Mouse (Mus musculus) ES-E14 (cell line): Measurements from ENCODE around the gene Pmvk. TPM values are rescaled to one million over a fixed set of nuclear protein-coding genes. Genes with fewer than 3 reads are reported as not detected.

Source experiments
- DNase-seq: peaks from one replicate; pipeline ENCODE4 v3.0.0-alpha.2; 2013; ENCODE audit warnings: low read depth, low spot score
- H3K27ac ChIP-seq: 2 replicates; pipeline ENCODE4 v1.5.1; 2012; ENCODE audit warnings: low read depth, mild to moderate bottlenecking, low read length, moderate library complexity, mixed read lengths; ENCODE audit not compliant: poor library complexity, insufficient read depth, severe bottlenecking
- H3K36me3 ChIP-seq: 2 replicates; pipeline ENCODE4 v1.6.1; 2012; ENCODE audit warnings: mild to moderate bottlenecking, low read length, moderate library complexity, mixed read lengths; ENCODE audit not compliant: control insufficient read depth, poor library complexity, insufficient read depth, severe bottlenecking
- H3K4me1 ChIP-seq, 2 experiments: fragments of 150-350 bp in 1 of 2; sonication (generic) in 1 of 2; 2 replicates each; pipeline ENCODE4 v1.6.1; 2012; ENCODE audit warnings: low read length in 2 of 2, mild to moderate bottlenecking in 1 of 2, mixed read lengths in 1 of 2; ENCODE audit not compliant: control insufficient read depth in 2 of 2, insufficient read depth in 2 of 2, poor library complexity in 1 of 2
- H3K4me3 ChIP-seq, 2 experiments: fragments of 150-350 bp in 1 of 2; sonication (generic) in 1 of 2; 2 replicates each; pipeline ENCODE4 v1.5.1; 2012; ENCODE audit warnings: low read length in 2 of 2, low read depth in 1 of 2, mild to moderate bottlenecking in 1 of 2, mixed read lengths in 1 of 2; ENCODE audit not compliant: insufficient read depth in 1 of 2, poor library complexity in 1 of 2, severe bottlenecking in 1 of 2
- H3K9ac ChIP-seq: 2 replicates; pipeline ENCODE4 v1.6.1; 2012; ENCODE audit warnings: low read depth, mild to moderate bottlenecking, low read length, mixed read lengths; ENCODE audit not compliant: poor library complexity, insufficient read depth, severe bottlenecking
- H3K9me3 ChIP-seq: fragments of 150-350 bp; sonication (generic); 2 replicates; pipeline ENCODE4 v1.6.1; 2012; ENCODE audit warnings: low read depth, mild to moderate bottlenecking, low read length; ENCODE audit not compliant: control insufficient read depth, insufficient read depth
- CHD2 ChIP-seq: IDR thresholded peaks from 2 replicates; pipeline ENCODE4 v1.6.1; 2014; ENCODE audit warnings: mild to moderate bottlenecking, low read depth, low read length, inconsistent platforms
- HCFC1 ChIP-seq: IDR thresholded peaks from 2 replicates; pipeline ENCODE4 v1.6.1; 2012; ENCODE audit warnings: low read length, inconsistent platforms, borderline replicate concordance; ENCODE audit not compliant: insufficient read depth
- MAFK ChIP-seq: IDR thresholded peaks from 2 replicates; pipeline ENCODE4 v1.6.1; 2014; ENCODE audit warnings: mild to moderate bottlenecking, low read depth, low read length, inconsistent platforms; ENCODE audit not compliant: insufficient read depth
- ZC3H11A ChIP-seq: IDR thresholded peaks from 2 replicates; pipeline ENCODE4 v1.6.1; 2012; ENCODE audit warnings: low read depth, mild to moderate bottlenecking, inconsistent platforms, low read length, borderline replicate concordance
- ZNF384 ChIP-seq: IDR thresholded peaks from 2 replicates; pipeline ENCODE4 v1.6.1; 2012; ENCODE audit warnings: low read depth, low read length, inconsistent platforms
- in situ Hi-C, 2 experiments: fragments of 600-800 bp; cut with MboI; formaldehyde crosslinking; loops; one replicate each; pipeline ENCODE4 v1.15.1; 2025; ENCODE audit warnings: low sequenced_read_pairs in 2 of 2, inconsistent platforms in 1 of 2; ENCODE audit not compliant: unreplicated experiment in 2 of 2
- total RNA-seq: library from RNA; depleted of rRNA; stranded (reverse); fragments of 300-350 nt; gene quantifications from 2 replicates; pipeline ENCODE4 v1.2.3, GENCODE M21; 2012

The Pmvk gene
- total RNA-seq, 1 experiment: 38.6 TPM

DNA sequence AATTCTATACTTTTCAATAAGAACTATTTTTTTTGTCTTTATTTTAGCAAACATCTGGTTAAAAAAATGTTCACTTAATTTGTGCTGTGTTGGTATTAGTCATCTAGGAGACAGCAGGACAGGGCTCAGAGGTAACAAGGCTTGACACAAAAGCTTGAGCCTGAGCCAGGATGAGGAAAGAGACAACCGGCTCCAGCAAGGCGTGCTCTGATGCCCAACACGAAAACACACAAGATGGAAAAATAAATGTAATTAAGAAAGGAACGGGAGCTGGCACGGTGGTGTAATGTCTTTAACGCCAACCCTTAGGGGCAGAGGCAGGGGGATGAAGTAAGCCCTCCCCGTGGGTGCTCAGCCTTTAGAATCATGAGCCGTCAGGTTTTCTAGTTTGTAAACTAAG is 31.8 kb downstream of the Pmvk start:
- Histone ChIP-seq H3K4me3 (no peak overlapping the region), H3K9ac (no peak overlapping the region), H3K27ac (no peak overlapping the region), H3K9me3 (no peaks in the 10 kb centered on the region), H3K36me3 (no peaks in the 10 kb centered on the region), H3K4me1 (no peaks in the 10 kb centered on the region)
- TF ChIP-seq ZC3H11A (no peak), CHD2 (no peak), HCFC1 (no peak), ZNF384 (no peak), MAFK (no peak)
- in situ Hi-C loops: no loop called here
- DNase-seq: no peak

DNA sequence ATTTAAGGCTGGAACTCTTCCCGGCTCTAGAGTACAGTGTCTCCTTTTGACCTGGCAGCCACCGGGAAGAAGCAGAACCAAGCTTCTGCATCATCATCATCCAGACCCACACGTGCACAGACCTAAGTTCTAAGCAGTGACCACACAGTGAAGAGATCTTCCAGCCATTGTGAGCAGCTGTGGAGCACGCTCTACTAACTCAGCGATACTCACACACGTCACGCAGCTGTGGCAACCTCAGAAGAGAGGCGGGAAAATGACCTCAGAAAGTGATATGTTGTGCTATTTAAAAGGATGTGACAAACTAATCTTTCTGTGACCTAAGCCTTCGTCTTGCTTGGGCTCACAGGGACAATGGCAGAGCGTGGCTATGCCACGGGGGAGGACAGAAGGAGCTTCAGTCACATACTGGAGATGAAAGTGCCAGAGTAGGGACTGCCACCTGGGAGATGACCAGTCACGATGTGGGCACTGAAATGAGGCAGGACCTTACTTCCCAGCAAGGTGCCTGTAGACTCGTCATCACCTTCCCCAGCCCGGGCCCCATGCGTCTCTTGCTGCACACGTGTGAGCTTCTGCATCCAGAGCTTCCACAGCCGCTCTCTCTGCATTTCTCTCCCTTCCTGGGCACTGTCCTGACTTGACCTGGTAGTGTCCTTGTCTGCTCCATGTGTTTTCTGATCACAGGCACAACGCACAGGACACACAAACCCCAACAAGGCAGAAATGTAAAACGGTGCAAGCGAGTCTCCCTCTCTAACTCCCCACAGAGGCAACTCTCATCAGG is 32.8 kb downstream of the Pmvk start:
- Histone ChIP-seq H3K4me3 (no peak overlapping the region), H3K36me3 (no peaks in the 10 kb centered on the region), H3K27ac (no peak overlapping the region), H3K4me1 (peaks cover 0 to 3% of the 10 kb centered on the region in 2 experiments; a peak in 1 of 4 replicates), H3K9me3 (no peaks in the 10 kb centered on the region), H3K9ac (no peak overlapping the region)
- no peak for DNase-seq
- in situ Hi-C loops: no loop called here
- no peak for TF ChIP-seq MAFK
- TF ChIP-seq HCFC1: no peak
- no peak for TF ChIP-seq ZC3H11A
- TF ChIP-seq CHD2: no peak
- no peak for TF ChIP-seq ZNF384

DNA sequence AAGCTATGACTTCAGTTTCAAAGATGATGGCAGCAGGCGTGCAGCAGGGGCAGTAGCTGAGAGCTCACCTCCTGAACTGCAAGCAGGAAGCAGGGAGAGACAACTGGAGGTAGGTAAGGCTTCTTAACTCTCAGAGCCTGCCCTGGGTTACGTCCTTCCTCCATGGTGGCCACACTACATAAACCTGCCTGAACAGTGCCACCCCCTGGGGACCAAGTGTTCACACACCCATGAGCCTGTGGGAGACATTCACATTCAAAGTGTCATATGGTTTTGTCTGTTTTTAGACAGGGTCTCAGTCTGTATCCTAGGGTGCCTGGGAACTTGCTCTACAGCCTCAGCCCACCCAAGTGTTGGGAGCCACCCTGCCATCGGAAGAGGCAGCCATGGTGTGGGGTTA is 36.4 kb downstream of the Pmvk start:
- Histone ChIP-seq H3K4me1 (peaks cover 0 to 3% of the 10 kb centered on the region in 2 experiments; a peak in 1 of 4 replicates), H3K9me3 (no peaks in the 10 kb centered on the region), H3K36me3 (no peaks in the 10 kb centered on the region), H3K4me3 (no peak overlapping the region), H3K27ac (no peak overlapping the region), H3K9ac (no peak overlapping the region)
- in situ Hi-C loops: no loop called here
- TF ChIP-seq HCFC1 (no peak), ZC3H11A (no peak), ZNF384 (no peak), CHD2 (no peak), MAFK (no peak)
- DNase-seq: no peak

DNA sequence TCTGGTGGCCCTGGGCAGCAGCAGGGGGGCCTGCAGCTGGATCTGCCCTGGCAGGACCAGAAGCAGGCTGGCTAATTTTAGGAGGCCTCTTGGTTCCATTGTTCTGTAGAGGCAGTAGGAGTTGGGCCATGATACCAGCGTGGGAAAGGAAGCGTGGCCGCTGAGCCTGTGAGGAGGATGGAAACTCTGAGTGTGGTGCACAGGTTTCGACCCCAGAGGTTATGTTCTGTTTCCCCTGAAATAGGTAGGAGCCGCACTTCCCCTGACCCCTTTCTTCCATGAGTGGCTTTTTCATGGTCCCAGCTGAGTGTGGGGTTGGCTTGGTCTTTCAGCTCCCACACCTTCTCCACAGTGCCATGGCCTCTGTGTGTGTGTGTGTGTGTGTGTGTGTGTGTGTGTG is 37.2 kb downstream of the Pmvk start:
- H3K36me3 ChIP-seq: no peaks in the 10 kb centered on the region
- peaks cover 0 to 3% of the 10 kb centered on the region in 2 experiments; a peak in 1 of 4 replicates for H3K4me1 ChIP-seq
- H3K27ac ChIP-seq: no peak overlapping the region
- in situ Hi-C loops: no loop called here
- no peak overlapping the region for H3K4me3 ChIP-seq
- H3K9me3 ChIP-seq: no peaks in the 10 kb centered on the region
- no peak for TF ChIP-seq ZC3H11A
- no peak for DNase-seq
- H3K9ac ChIP-seq: no peak overlapping the region

DNA sequence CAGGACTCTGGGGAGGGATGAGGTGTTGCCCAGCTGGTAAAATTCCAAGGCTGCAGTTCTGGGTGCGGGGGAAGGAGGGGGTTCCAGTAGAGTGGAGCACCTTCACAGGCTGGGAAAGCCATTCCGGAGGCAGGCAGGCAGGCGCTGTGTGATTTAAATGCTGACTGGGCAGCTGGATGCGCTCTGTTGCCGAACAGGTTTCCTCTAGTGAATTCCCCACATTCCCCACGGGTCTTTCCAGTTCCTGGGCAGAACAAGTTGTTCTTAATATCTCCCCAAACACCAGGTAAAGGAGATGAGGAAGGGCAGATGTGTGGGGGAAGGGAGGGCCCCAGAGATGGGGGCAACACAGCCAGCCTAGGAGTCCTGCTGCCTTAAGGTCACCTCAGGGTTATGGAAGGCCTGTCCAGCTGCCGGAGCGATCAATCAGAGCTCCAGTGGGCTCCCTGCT is 38.4 kb downstream of the Pmvk start:
- Histone ChIP-seq H3K4me1 (peaks cover 0 to 3% of the 10 kb centered on the region in 2 experiments; a peak in 1 of 4 replicates), H3K9ac (no peak overlapping the region), H3K9me3 (no peaks in the 10 kb centered on the region), H3K4me3 (no peak overlapping the region), H3K27ac (no peak overlapping the region), H3K36me3 (no peaks in the 10 kb centered on the region)
- no peak for DNase-seq
- TF ChIP-seq ZNF384: no peak
- peak; percentile 75 for TF ChIP-seq MAFK
- TF ChIP-seq HCFC1: no peak
- no peak for TF ChIP-seq ZC3H11A
- TF ChIP-seq CHD2: no peak
- in situ Hi-C loops: no loop called here
